In the genomic region with DNA sequence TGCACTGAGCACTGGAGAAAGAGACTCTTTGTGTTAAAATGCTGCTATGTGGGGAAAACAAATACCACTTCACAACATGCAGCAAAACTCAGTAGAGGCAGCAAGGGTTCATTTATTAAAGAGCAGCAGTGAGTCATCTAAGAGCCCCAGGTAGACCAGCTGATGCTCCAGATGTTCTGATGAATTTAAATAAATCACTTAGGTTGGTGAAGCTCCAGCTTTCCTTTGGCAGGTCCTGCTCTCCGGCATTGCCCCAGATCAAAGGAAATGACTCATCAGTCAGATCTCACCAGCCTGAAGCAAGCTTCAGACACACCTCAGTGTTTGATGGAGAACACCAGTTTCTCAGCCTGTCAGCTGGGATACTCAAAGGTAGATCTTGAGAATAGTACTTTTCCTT, we compare ENCODE assay signal across 16 mouse cellular contexts. TPM values are rescaled to one million over a fixed set of nuclear protein-coding genes. Genes with fewer than 3 reads are reported as not detected.
"Had no signal": no experiment of that assay in that cellular context is flagged by ENCODE, and none has a peak within 500 bp of the region (broad histone marks: within the 10 kb centered on the region; RNA-seq: fewer than 3 reads in every experiment).

No protein-coding gene starts in this region.

- H3K4me2 ChIP-seq: kidney, embryonic 15.5 days; limb, embryonic 15.5 days; liver, embryonic 12.5 days; lung, embryonic 14.5 days; midbrain, embryonic 12.5 days had no signal

- H3K27me3 ChIP-seq: kidney, embryonic 15.5 days; limb, embryonic 15.5 days; liver, embryonic 12.5 days; midbrain, embryonic 12.5 days had no signal

- H3K4me3 ChIP-seq: kidney, embryonic 15.5 days; limb, embryonic 15.5 days; liver, embryonic 12.5 days; megakaryocyte, embryonic 14.5 days; midbrain, embryonic 12.5 days had no signal

- H3K9ac ChIP-seq: kidney, embryonic 15.5 days; limb, embryonic 15.5 days; liver, embryonic 12.5 days; lung, embryonic 14.5 days; midbrain, embryonic 12.5 days had no signal

- ATAC-seq: liver, embryonic 12.5 days had no signal

- H3K4me1 ChIP-seq: kidney, embryonic 15.5 days; limb, embryonic 15.5 days; liver, embryonic 12.5 days; midbrain, embryonic 12.5 days had no signal

- H3K27ac ChIP-seq: kidney, embryonic 15.5 days; limb, embryonic 15.5 days; liver, embryonic 12.5 days; macrophage; midbrain, embryonic 12.5 days had no signal

- H3K36me3 ChIP-seq: kidney, embryonic 15.5 days; limb, embryonic 15.5 days; liver, embryonic 12.5 days; midbrain, embryonic 12.5 days had no signal

- H3K9me3 ChIP-seq: kidney, embryonic 15.5 days; limb, embryonic 15.5 days; liver, embryonic 12.5 days; megakaryocyte, embryonic 14.5 days; midbrain, embryonic 12.5 days had no signal

- DNase-seq: kidney, adult 2 months; kidney, postnatal 14 days; lung, embryonic 14.5 days; lung, postnatal 10 days; right cerebral cortex, postnatal 14 days; thymus, postnatal 4 days had no signal

RNA-seq across cellular contexts. Expression of gene B430305J03Rik, which starts 20.1 kb away (rescaled TPM):
- polyA plus RNA-seq: kidney, embryonic 15.5 days; limb, embryonic 15.5 days; liver, embryonic 12.5 days; liver, embryonic 16.5 days; lung, embryonic 14.5 days; midbrain, embryonic 12.5 days; midbrain, postnatal 0 days; neural tube, embryonic 14.5 days; stomach, embryonic 16.5 days had no signal
